Comparison of ENCODE assay signal across 8 mouse cellular contexts in the genomic region with DNA sequence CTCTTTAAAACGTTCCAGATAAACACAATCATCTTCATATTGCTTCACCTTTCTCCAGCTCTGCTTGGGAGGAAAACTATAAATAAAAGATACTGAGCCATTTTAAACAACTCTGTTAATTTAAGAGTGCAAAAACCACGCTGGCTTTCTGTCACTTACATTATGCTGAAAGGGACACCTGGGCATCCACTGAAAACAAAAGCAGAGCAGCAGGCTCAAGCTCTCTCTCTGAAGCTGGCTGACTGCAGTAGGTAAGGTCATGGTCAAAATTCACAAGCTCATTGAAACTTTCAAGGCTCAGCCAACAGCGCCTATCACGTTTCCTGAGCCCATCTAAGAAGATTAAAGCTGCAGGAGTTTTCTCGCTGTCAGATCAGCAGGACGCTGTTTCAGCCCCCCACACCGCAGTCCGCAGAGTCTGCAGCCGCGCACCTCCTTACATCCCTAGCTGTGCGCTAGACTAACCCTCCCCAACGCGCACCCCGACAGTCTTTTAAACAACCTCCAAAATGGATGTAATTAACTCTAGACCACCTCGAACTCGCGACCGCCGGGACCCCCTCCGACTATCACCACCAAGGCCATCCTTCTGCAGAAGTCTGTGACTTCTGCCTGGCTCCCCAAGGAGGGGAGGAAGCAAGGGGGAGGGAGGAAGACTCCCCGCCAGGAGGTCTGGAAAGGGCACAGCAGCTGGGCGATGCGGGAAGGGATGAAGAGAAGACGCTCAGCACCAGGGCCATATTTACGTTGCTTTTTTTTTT. TPM values are rescaled to one million over a fixed set of nuclear protein-coding genes. Genes with fewer than 3 reads are reported as not detected.
DNase-seq lines count a peak whose midpoint lies in the region; ATAC-seq and TF ChIP-seq lines count a peak whose summit lies in the region.

No protein-coding gene starts in this region.

- H3K4me3 ChIP-seq in ES-E14 (ENCODE audit: insufficient read depth in 1 of 2, low read depth in 1 of 2, low read length in 2 of 2, poor library complexity in 1 of 2, severe bottlenecking in 1 of 2), result peak overlapping the region; percentile 87 to 96
- peak overlapping the region; percentile 69 to 87 for H3K4me3 ChIP-seq in heart, embryonic 14.5 days (ENCODE audit: control insufficient read depth in 1 of 2, insufficient read depth in 1 of 2, low read depth in 1 of 2, low read length in 2 of 2)
- peak overlapping the region; percentile 82 for H3K4me3 ChIP-seq in macrophage (ENCODE audit: inconsistent target)
- H3K4me3 ChIP-seq in small intestine, adult 2 months (ENCODE audit: low read depth, low read length), result peak overlapping the region; percentile 83

- H3K27me3 ChIP-seq in heart, embryonic 14.5 days (ENCODE audit: control insufficient read depth, insufficient read depth, low read length), result no peaks in the 10 kb centered on the region
- 0 out of 2 replicates have a peak, but pooled peaks cover 3% of the 10 kb centered on the region for H3K27me3 ChIP-seq in small intestine, adult 2 months (ENCODE audit: control insufficient read depth, insufficient read depth, low read length)

- in situ Hi-C loops in ES-E14 (cut with MboI; ENCODE audit: low sequenced_read_pairs in 2 of 2, unreplicated experiment in 2 of 2), result no loop called here

- under 1% methylated on average over 25 of the region's 25 CpGs for whole genome bisulfite sequencing in heart, embryonic 14.5 days
- under 1% methylated on average over 24 of the region's 25 CpGs for WGBS in macrophage (ENCODE audit: missing documents)
- WGBS in small intestine, adult 2 months, result 3% methylated on average over 25 of the region's 25 CpGs

- H3K9ac ChIP-seq in ES-E14 (ENCODE audit: insufficient read depth, low read depth, low read length, poor library complexity, severe bottlenecking), result no peak overlapping the region
- peak overlapping the region; percentile 84 for H3K9ac ChIP-seq in heart, embryonic 14.5 days (ENCODE audit: low read length)

- no peak for TF ChIP-seq CTCF in small intestine, adult 2 months (IDR thresholded peaks at IDR 0.05; ENCODE audit: extremely low read depth, insufficient read length, insufficient replicate concordance, low read depth, low read length)

- TF ChIP-seq POLR2A in small intestine, adult 2 months (IDR thresholded peaks at IDR 0.05; ENCODE audit: low read depth, low read length), result no peak

- H3K9me3 ChIP-seq in ES-E14 (ENCODE audit: control insufficient read depth, insufficient read depth, low read depth, low read length), result no peaks in the 10 kb centered on the region
- H3K9me3 ChIP-seq in heart, embryonic 14.5 days (ENCODE audit: control insufficient read depth, low read length), result no peaks in the 10 kb centered on the region

- no peaks in the 10 kb centered on the region for H3K36me3 ChIP-seq in ES-E14 (ENCODE audit: control insufficient read depth, insufficient read depth, low read length, poor library complexity, severe bottlenecking)
- H3K36me3 ChIP-seq in heart, embryonic 14.5 days (ENCODE audit: control insufficient read depth, insufficient read depth, low read length), result no peaks in the 10 kb centered on the region
- H3K36me3 ChIP-seq in macrophage (ENCODE audit: inconsistent target), result no peaks in the 10 kb centered on the region
- H3K36me3 ChIP-seq in small intestine, adult 2 months (ENCODE audit: control insufficient read depth, insufficient read depth, low read length), result no peaks in the 10 kb centered on the region

- no peak for ATAC-seq in heart, embryonic 14.5 days (ENCODE audit: insufficient number of reproducible peaks, insufficient read depth, low FRiP score, low read depth)

- peaks cover 2 to 5% of the 10 kb centered on the region in 2 experiments; a peak in 2 of 4 replicates for H3K4me1 ChIP-seq in ES-E14 (ENCODE audit: control insufficient read depth in 2 of 2, insufficient read depth in 2 of 2, low read length in 2 of 2, poor library complexity in 1 of 2)
- peaks cover 7 to 21% of the 10 kb centered on the region in 2 experiments for H3K4me1 ChIP-seq in heart, embryonic 14.5 days (ENCODE audit: control insufficient read depth in 2 of 2, insufficient read depth in 2 of 2, low read length in 2 of 2)
- H3K4me1 ChIP-seq in small intestine, adult 2 months (ENCODE audit: control insufficient read depth, insufficient read depth, insufficient read length, low read length), result no peaks in the 10 kb centered on the region

- DNase-seq in 416B (ENCODE audit: low read depth) (peak; percentile 51), ES-E14 (ENCODE audit: low read depth, low spot score) (no peak), adipocyte (ENCODE audit: low spot score) (no peak)
- peak; percentile 10 to 31 for DNase-seq in cerebellum, postnatal 36 days
- peak; percentile 44 for DNase-seq in kidney, postnatal 14 days

- H3K79me2 ChIP-seq in macrophage (ENCODE audit: inconsistent target), result peaks cover 65% of the 10 kb centered on the region

- H3K27ac ChIP-seq in ES-E14 (ENCODE audit: insufficient read depth, low read depth, low read length, poor library complexity, severe bottlenecking) (no peak overlapping the region), macrophage (peak overlapping the region; percentile 80)
- H3K27ac ChIP-seq in heart, embryonic 14.5 days (replicated peaks in 1 of 2; ENCODE audit: control insufficient read depth in 1 of 2, insufficient read depth in 1 of 2, low read depth in 2 of 2, low read length in 2 of 2), result no peak overlapping the region
- peak overlapping the region; percentile 21; the same call in 1 of the 2 replicates for H3K27ac ChIP-seq in small intestine, adult 2 months (ENCODE audit: insufficient read depth, low read depth, low read length)

- H3K4me2 ChIP-seq in heart, embryonic 14.5 days (ENCODE audit: low read length), result peak overlapping the region; percentile 90

TF ChIP-seq in ES-E14, 5 proteins besides CTCF, POLR2A, EP300 and RAD21:
- TF ChIP-seq HCFC1 (IDR thresholded peaks at IDR 0.05; ENCODE audit: borderline replicate concordance, insufficient read depth, low read length), result no peak
- no peak for TF ChIP-seq CHD2 (IDR thresholded peaks at IDR 0.05; ENCODE audit: low read depth, low read length)
- TF ChIP-seq ZNF384 (IDR thresholded peaks at IDR 0.05; ENCODE audit: low read depth, low read length), result no peak
- no peak for TF ChIP-seq MAFK (IDR thresholded peaks at IDR 0.05; ENCODE audit: insufficient read depth, low read depth, low read length)
- no peak for TF ChIP-seq ZC3H11A (IDR thresholded peaks at IDR 0.05; ENCODE audit: borderline replicate concordance, low read depth, low read length)
TF ChIP-seq in ES-E14: peak in this region for 0.

RNA-seq across cellular contexts. Expression of a gene that starts 1.3 kb away (rescaled TPM):
- 1.8 and 3.0 TPM in 2 replicates for total RNA-seq in ES-E14 (2012; rRNA removed)
- polyA plus RNA-seq in heart, embryonic 14.5 days (2014; fragmentation: Nextera tagmentation; extraction: Ambion mirVana), result 7.4 TPM in 2 replicates
- total RNA-seq in macrophage (2018; cell fraction: chromatin; rRNA removed), result 10 to 100 TPM; 27.1 to 84.6 (median 64.4) TPM
- 100 to 1,000 TPM in 11 of 26 experiments, 10 to 100 TPM in 15; 63.7 to 127 (median 98.6) TPM for total RNA-seq in macrophage (2018; cell fraction: cytosol; rRNA removed)
- 100 to 1,000 TPM in 1 of 26 experiments, 10 to 100 TPM in 25; 28.8 to 104 (median 69.2) TPM for total RNA-seq in macrophage (2018; cell fraction: nucleus; rRNA removed)
- polyA plus RNA-seq in macrophage (2018), result 78.0 to 163 TPM (median 96.3 TPM) in 3 replicates
- polyA plus RNA-seq in small intestine, adult 2 months (2012; rRNA removed), result 1.4 and 2.2 TPM in 2 replicates

RNA-seq across cellular contexts. Expression of a gene that starts 1.5 kb away (rescaled TPM):
- 0.18 TPM in 1 of 2 replicates, not detected in the other for total RNA-seq in ES-E14 (2012; rRNA removed)
- 0.31 and 0.36 TPM in 2 replicates for polyA plus RNA-seq in heart, embryonic 14.5 days (2014; fragmentation: Nextera tagmentation; extraction: Ambion mirVana)
- 1 to 10 TPM in 17 of 26 experiments, under 1 TPM in 3, not detected in 6; 0.61 to 4.6 (median 1.7) TPM for total RNA-seq in macrophage (2018; cell fraction: chromatin; rRNA removed)
- 1 to 10 TPM in 8 of 26 experiments, under 1 TPM in 18; 0.22 to 2.3 (median 0.60) TPM for total RNA-seq in macrophage (2018; cell fraction: cytosol; rRNA removed)
- 1 to 10 TPM in 17 of 26 experiments, under 1 TPM in 7, not detected in 2; 0.49 to 9.2 (median 2.4) TPM for total RNA-seq in macrophage (2018; cell fraction: nucleus; rRNA removed)
- polyA plus RNA-seq in macrophage (2018), result 0.52 to 0.92 TPM (median 0.66 TPM) in 3 replicates
- 0.06 and 0.20 TPM in 2 replicates for polyA plus RNA-seq in small intestine, adult 2 months (2012; rRNA removed)

Comparison
In these comparisons a context has a peak if more than half of its experiments do, and no peak if none do; other contexts are left out.
1. DNase-seq: peak in 416B (single experiment), cerebellum, postnatal 36 days (2 of 2) and kidney, postnatal 14 days (single experiment); none in ES-E14 (single experiment) and adipocyte (single experiment).
2. H3K27ac ChIP-seq: peak in macrophage (single experiment) and small intestine, adult 2 months (single experiment); none in ES-E14 (single experiment) and heart, embryonic 14.5 days (0 of 2).
3. Peak in every context shown above with its lines, with median percentiles within 50 percentile points of each other: H3K4me3 ChIP-seq.